Mouse (Mus musculus): ENCODE results near the gene Gm5849. TPM values are rescaled to one million over a fixed set of nuclear protein-coding genes. Genes with fewer than 3 reads are reported as not detected.
"Not testable (repeated sequence)": the region's sequence is repeated elsewhere in the genome, so short reads cannot be mapped to it uniquely, and the experiment has no call there.

Gm5849 gene
- total RNA-seq (2021), result not detected

GRCm38 (mm10) chr3:90777776-90778175 is at the start of gene Gm5849:
TSS of gene Gm5849 (minus strand) at chr3:90777876.
- intact Hi-C loops (cut with DNase I); DNase-seq: not testable (repeated sequence)

- intact Hi-C loops (cut with DNase I), result no loop called here
- DNase-seq, result no peak
Measured at GRCm38 (mm10) chr3:90749658-90750057, 28.0 kb downstream of the Gm5849 start.

- intact Hi-C loops (cut with DNase I), result no loop called here
- no peak for DNase-seq
Measured at GRCm38 (mm10) chr3:90726606-90727005, 51.1 kb downstream of the Gm5849 start, which contains the start of gene Pglyrp4. TSS of gene Pglyrp4 (plus strand) at chr3:90726906.

Other genes starting within 250 kb of the Gm5849 start
- 10 to 100 TPM; 46.9 to 51.6 TPM for gene S100a16, start 240.6 kb downstream of the Gm5849 start, total RNA-seq (2021)
- 1 to 10 TPM in 1 of 2 experiments, under 1 TPM in 1; 0.40 to 2.0 TPM for gene S100a3, start 217.3 kb downstream of the Gm5849 start, total RNA-seq (2021)
- not detected for gene S100a2, start 187.6 kb downstream of the Gm5849 start, total RNA-seq (2021)
- gene Gm42674, start 176.0 kb downstream of the Gm5849 start, total RNA-seq (2021), result not detected
- gene S100a4, start 174.1 kb downstream of the Gm5849 start, total RNA-seq (2021), result 1 to 10 TPM; 3.3 to 6.2 TPM
- not detected for gene S100a5, start 169.4 kb downstream of the Gm5849 start, total RNA-seq (2021)
- gene S100a6, start 165.0 kb downstream of the Gm5849 start, total RNA-seq (2021), result 10 to 100 TPM; 13.1 to 20.7 TPM
- gene S100a7a, start 123.9 kb downstream of the Gm5849 start, total RNA-seq (2021), result under 1 TPM; 0.30 to 0.46 TPM
- gene S100a8, start 108.9 kb downstream of the Gm5849 start, total RNA-seq (2021), result 1 to 10 TPM; 1.5 to 1.7 TPM
- 1 to 10 TPM; 1.3 to 2.0 TPM for gene S100a9, start 82.2 kb downstream of the Gm5849 start, total RNA-seq (2021)
- not detected for gene Pglyrp4, start 51.0 kb downstream of the Gm5849 start, total RNA-seq (2021)

Data from left cerebral cortex, postnatal 4 days (tissue).